Mouse (Mus musculus) myocyte (in vitro differentiated cells): Measurements from ENCODE around the gene Sla2.

ENCODE experiments used
- CEBPB ChIP-seq: IDR thresholded peaks from 2 replicates; pipeline ENCODE4 v1.6.1; 2011; ENCODE audit warnings: mild to moderate bottlenecking, moderate library complexity; ENCODE audit not compliant: poor library complexity, insufficient read depth, severe bottlenecking
- E2F4 ChIP-seq: IDR thresholded peaks from one replicate; pipeline ENCODE4 v1.6.1; 2011; ENCODE audit warnings: mild to moderate bottlenecking, control low read depth, moderate library complexity; ENCODE audit not compliant: insufficient read depth
- MAX ChIP-seq: IDR thresholded peaks from one replicate; pipeline ENCODE4 v1.6.1; 2011; ENCODE audit warnings: low read depth, mild to moderate bottlenecking, control low read depth
- MYOD1 ChIP-seq, 3 experiments: IDR thresholded peaks; one replicate each; pipeline ENCODE4 v1.6.1; 2011; ENCODE audit warnings: control low read depth in 2 of 3, low read depth in 2 of 3, mild to moderate bottlenecking in 2 of 3, moderate library complexity in 1 of 3; ENCODE audit not compliant: insufficient read length in 2 of 3, control insufficient read depth in 1 of 3
- MYOG ChIP-seq, 3 experiments: IDR thresholded peaks; one replicate each; pipeline ENCODE4 v1.6.1; 2011; ENCODE audit warnings: control low read depth in 2 of 3, low read depth in 2 of 3, mild to moderate bottlenecking in 2 of 3; ENCODE audit not compliant: insufficient read length in 2 of 3, control insufficient read depth in 1 of 3, insufficient read depth in 1 of 3
- POLR2A ChIP-seq: IDR thresholded peaks from one replicate; pipeline ENCODE4 v1.6.1; 2011; ENCODE audit warnings: low read depth, mild to moderate bottlenecking, control low read depth, moderate library complexity; ENCODE audit not compliant: insufficient read length
- POLR2AphosphoS2 ChIP-seq: IDR thresholded peaks from one replicate; pipeline ENCODE4 v1.6.1; 2011; ENCODE audit warnings: low read depth, control low read depth; ENCODE audit not compliant: insufficient read length
- REST ChIP-seq: IDR thresholded peaks from one replicate; pipeline ENCODE4 v1.6.1; 2011; ENCODE audit warnings: mild to moderate bottlenecking, control low read depth, moderate library complexity; ENCODE audit not compliant: insufficient read depth, insufficient read length
- SRF ChIP-seq: IDR thresholded peaks from one replicate; pipeline ENCODE4 v1.6.1; 2011; ENCODE audit warnings: low read depth; ENCODE audit not compliant: control insufficient read depth, insufficient read length
- TCF12 ChIP-seq: IDR thresholded peaks from one replicate; pipeline ENCODE4 v1.6.1; 2011; ENCODE audit warnings: mild to moderate bottlenecking, control low read depth; ENCODE audit not compliant: poor library complexity, insufficient read depth, severe bottlenecking
- TCF3 ChIP-seq: IDR thresholded peaks from one replicate; pipeline ENCODE4 v1.6.1; 2011; ENCODE audit warnings: low read depth, control low read depth; ENCODE audit not compliant: insufficient read length
- USF1 ChIP-seq: IDR thresholded peaks from one replicate; pipeline ENCODE4 v1.6.1; 2011; ENCODE audit warnings: low read depth, mild to moderate bottlenecking, control low read depth, moderate library complexity

DNA sequence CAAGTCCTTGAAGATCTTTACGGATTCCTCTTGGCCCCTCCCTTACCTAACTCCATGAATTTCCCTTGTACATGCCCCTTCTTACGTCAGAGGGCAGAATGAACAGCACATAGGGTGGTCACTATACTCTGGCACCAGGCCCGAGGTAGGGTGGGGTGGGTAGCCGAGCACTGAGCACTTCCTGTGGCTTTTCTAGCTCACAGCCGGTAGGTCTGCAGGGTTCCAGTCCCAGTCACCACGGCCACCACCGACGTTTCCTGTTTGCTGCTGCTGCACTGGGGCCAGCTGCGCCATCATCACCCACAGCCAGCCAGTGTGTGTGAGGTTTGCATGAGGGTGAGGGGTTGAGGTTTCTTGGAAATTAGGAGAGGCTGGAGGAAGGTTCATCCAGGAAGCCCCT, 9.3 kb downstream of the Sla2 start:
- no peak for TF ChIP-seq MYOG (IDR thresholded peaks at IDR 0.05; ENCODE audit: control insufficient read depth in 1 of 3, insufficient read depth in 1 of 3, insufficient read length in 2 of 3, low read depth in 2 of 3)
- TF ChIP-seq POLR2A = no peak
- TF ChIP-seq MYOD1 (IDR thresholded peaks at IDR 0.05; ENCODE audit: control insufficient read depth in 1 of 3, insufficient read length in 2 of 3, low read depth in 2 of 3) = no peak
- no peak for TF ChIP-seq SRF
- no peak for TF ChIP-seq TCF12
- no peak for TF ChIP-seq TCF3
- no peak for TF ChIP-seq E2F4
- no peak for TF ChIP-seq MAX
- no peak for TF ChIP-seq POLR2AphosphoS2
- no peak for TF ChIP-seq REST
- TF ChIP-seq CEBPB = no peak
- no peak for TF ChIP-seq USF1
